Mouse (Mus musculus) megakaryocyte, adult 5-6 weeks (primary cell): ENCODE measurements around the gene Ptpdc1. TPM values are rescaled to one million over a fixed set of nuclear protein-coding genes. Genes with fewer than 3 reads are reported as not detected.

Source experiments
- ATAC-seq: 2 replicates; pipeline ENCODE4 v1.8.0; 2016; ENCODE audit warnings: mild to moderate bottlenecking, inconsistent platforms; ENCODE audit not compliant: poor library complexity, severe bottlenecking
- total RNA-seq, 2 experiments: library from RNA; stranded (forward) in 1 of 2; stranded (reverse) in 1 of 2; fragments of 153-499, 151-499 nt in 1 of 2; fragments of 221-1000, 200-1000 nt in 1 of 2; gene quantifications; 2 replicates each; pipeline versions ENCODE4 v1.2.3 to v1.2.4; 2015 to 2017

Gene Ptpdc1
- total RNA-seq, 2 experiments from 2014 or later, result 1.6 to 1.8 TPM

- ATAC-seq, result no peak
Measured at GRCm38 (mm10) chr13:48587354-48587753, 38.1 kb downstream of the Ptpdc1 start.

- ATAC-seq, result no peak
Measured at GRCm38 (mm10) chr13:48586496-48586895, 39.0 kb downstream of the Ptpdc1 start.

- no peak for ATAC-seq
Measured at GRCm38 (mm10) chr13:48585786-48586185, 39.7 kb downstream of the Ptpdc1 start.

- no peak for ATAC-seq
Measured at GRCm38 (mm10) chr13:48582688-48583379, 42.6 kb downstream of the Ptpdc1 start.

- no peak for ATAC-seq
Measured at GRCm38 (mm10) chr13:48578616-48579015, 46.8 kb downstream of the Ptpdc1 start.

GRCm38 (mm10) chr13:48577836-48578235 is 47.6 kb downstream of the Ptpdc1 start:
- ATAC-seq, result no peak

GRCm38 (mm10) chr13:48577007-48577406 is 48.5 kb downstream of the Ptpdc1 start:
- no peak for ATAC-seq

GRCm38 (mm10) chr13:48574718-48575117 is 50.7 kb downstream of the Ptpdc1 start:
- ATAC-seq, result no peak

- no peak for ATAC-seq
Measured at GRCm38 (mm10) chr13:48573525-48574355, 51.7 kb downstream of the Ptpdc1 start.

- ATAC-seq, result peak; percentile 82
Measured at GRCm38 (mm10) chr13:48572127-48572526, 53.3 kb downstream of the Ptpdc1 start.

- ATAC-seq, result no peak
Measured at GRCm38 (mm10) chr13:48571298-48571697, 54.2 kb downstream of the Ptpdc1 start.

GRCm38 (mm10) chr13:48569576-48570132 is 55.8 kb downstream of the Ptpdc1 start:
- no peak for ATAC-seq

GRCm38 (mm10) chr13:48567646-48568045 is 57.8 kb downstream of the Ptpdc1 start:
- ATAC-seq, result no peak

- no peak for ATAC-seq
Measured at GRCm38 (mm10) chr13:48566116-48566935, 59.1 kb downstream of the Ptpdc1 start.

GRCm38 (mm10) chr13:48564881-48565600 is 60.4 kb downstream of the Ptpdc1 start:
- ATAC-seq, result no peak

GRCm38 (mm10) chr13:48562336-48562735 is 63.1 kb downstream of the Ptpdc1 start:
- no peak for ATAC-seq

- no peak for ATAC-seq
Measured at GRCm38 (mm10) chr13:48561481-48561880, 64.0 kb downstream of the Ptpdc1 start.

- ATAC-seq, result no peak
Measured at GRCm38 (mm10) chr13:48555976-48556375, 69.5 kb downstream of the Ptpdc1 start.

GRCm38 (mm10) chr13:48554552-48554951 is 70.9 kb downstream of the Ptpdc1 start:
- ATAC-seq, result no peak

GRCm38 (mm10) chr13:48553511-48553910 is 72.0 kb downstream of the Ptpdc1 start:
- no peak for ATAC-seq
